Mouse (Mus musculus) layer of hippocampus, postnatal 10 days (tissue): ENCODE data around the gene Acbd7. TPM values are rescaled to one million over a fixed set of nuclear protein-coding genes. Genes with fewer than 3 reads are reported as not detected.

Experiments used
- DNase-seq, 2 experiments: peaks; one replicate each; pipeline ENCODE4 v3.0.0; 2021; ENCODE audit warnings: low spot score in 2 of 2
- total RNA-seq, 2 experiments: library from RNA; stranded (reverse); gene quantifications; 2 replicates each; pipeline ENCODE4 v1.2.3; 2021

Gene Acbd7
- total RNA-seq, 2 experiments from 2014 or later: 1.9 to 2.0 TPM

DNA sequence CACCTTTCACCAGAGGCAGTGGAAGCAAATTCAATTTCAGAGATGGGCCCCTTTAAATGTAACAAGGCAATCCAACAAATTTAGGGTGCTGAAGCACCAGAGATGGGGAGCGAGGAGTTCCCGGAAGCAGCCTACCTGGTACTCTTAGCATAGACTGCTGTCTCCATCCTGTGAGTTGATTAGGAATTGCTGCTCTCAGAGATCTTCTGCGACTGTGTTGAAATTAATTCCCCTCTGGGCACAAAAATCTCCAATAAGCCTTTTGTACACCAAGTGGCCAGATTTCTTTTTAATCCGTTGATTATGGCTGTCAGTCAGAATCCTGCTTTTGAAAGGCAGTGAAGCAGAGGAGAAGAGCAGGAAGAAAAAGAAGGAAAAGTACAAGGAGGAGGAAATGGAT is 29.2 kb downstream of the Acbd7 start:
- no peak for DNase-seq

DNA sequence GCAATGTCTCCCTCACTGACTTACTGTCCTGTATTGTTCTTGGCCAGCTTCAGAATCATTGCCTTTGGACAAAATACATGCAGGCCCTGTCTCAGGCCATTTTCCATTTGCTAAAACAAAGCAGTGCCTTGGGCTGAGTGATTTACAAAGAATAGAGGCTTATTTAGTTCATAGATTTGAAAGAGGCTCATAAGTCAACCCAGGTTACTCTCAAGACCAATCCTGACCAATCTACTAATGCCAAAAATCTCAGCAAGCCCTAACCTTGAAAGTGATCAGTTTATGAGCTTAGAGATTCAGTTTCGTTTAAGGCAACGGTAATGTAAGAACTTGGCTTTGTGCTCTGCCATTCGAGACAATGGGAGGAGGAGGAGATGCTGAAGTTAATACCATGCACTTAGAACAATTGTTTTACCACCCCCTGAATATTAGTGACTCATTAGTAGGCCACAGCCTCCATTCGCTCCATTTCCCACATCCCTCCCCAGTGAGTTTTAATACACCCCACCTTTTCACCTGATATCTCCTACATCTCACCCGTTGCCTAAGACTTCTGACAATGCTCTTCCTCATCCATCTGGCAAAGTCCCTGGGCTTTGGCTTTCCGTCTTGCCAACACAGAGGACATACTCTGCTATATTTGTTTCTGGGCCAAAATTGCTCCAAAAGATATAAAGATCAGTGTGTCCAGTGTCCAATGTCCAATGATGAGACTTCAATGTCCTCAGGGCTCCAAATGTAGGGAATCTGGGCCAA is 51.3 kb downstream of the Acbd7 start:
- DNase-seq: no peak

Other genes with a start within 250 kb of the Acbd7 start
- gene Fam171a1, start 221.9 kb upstream of the Acbd7 start, total RNA-seq: 10 to 100 TPM; 56.6 to 59.2 TPM
- 10 to 100 TPM; 76.4 to 78.5 TPM for gene Nmt2, start 52.0 kb upstream of the Acbd7 start, total RNA-seq
- 1 to 10 TPM; 8.6 to 9.1 TPM for gene Rpp38, start 3.5 kb upstream of the Acbd7 start, total RNA-seq
- not detected for gene Olah, start 61.0 kb downstream of the Acbd7 start, total RNA-seq
- gene Meig1, start 86.5 kb downstream of the Acbd7 start, total RNA-seq: 1 to 10 TPM; 5.8 to 6.8 TPM
- 10 to 100 TPM; 10.6 to 13.5 TPM for gene Dclre1c, start 88.0 kb downstream of the Acbd7 start, total RNA-seq
- 1 to 10 TPM; 4.7 to 4.8 TPM for gene Suv39h2, start 138.9 kb downstream of the Acbd7 start, total RNA-seq
- 1 to 10 TPM; 6.7 to 7.0 TPM for gene Gm45902, start 176.6 kb downstream of the Acbd7 start, total RNA-seq
- 10 to 100 TPM; 47.0 to 48.8 TPM for gene Hspa14, start 176.6 kb downstream of the Acbd7 start, total RNA-seq
- gene Cdnf, start 176.9 kb downstream of the Acbd7 start, total RNA-seq: 1 to 10 TPM in 1 of 2 experiments, under 1 TPM in 1; 0.98 to 1.4 TPM
- gene Fam107b, start 234.3 kb downstream of the Acbd7 start, total RNA-seq: 10 to 100 TPM; 22.3 to 25.6 TPM